Mouse (Mus musculus): Measurements from ENCODE around the gene Ptpn6. TPM values are rescaled to one million over a fixed set of nuclear protein-coding genes. Genes with fewer than 3 reads are reported as not detected.

The Ptpn6 gene
- polyA plus RNA-seq, 1 experiment from 2014 or later = 9.2 TPM

DNA sequence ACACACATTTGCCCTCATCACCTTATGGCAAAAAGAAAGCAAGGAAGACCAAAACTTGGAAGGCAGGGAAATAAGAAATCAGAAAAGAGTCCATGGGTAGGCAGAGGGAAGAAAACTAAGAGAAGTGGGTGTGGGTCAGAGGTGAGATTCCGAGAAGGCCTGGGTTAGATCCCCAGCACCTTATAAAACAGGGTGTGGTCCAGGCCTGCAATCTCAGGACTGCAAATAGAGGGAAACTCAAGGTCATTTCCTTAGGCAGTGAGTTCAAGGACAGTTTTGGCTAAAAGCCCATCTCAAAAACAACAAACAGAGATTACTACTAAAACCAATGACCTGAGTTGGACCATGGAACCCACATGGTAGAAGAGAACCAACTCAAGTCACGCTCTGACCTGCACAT, 15.3 kb upstream of the Ptpn6 start:
- WGBS = 84% methylated on average over 2 of the region's 2 CpGs
- peaks cover 45% of the 10 kb centered on the region for H3K4me1 ChIP-seq
- no peaks in the 10 kb centered on the region for H3K27me3 ChIP-seq
- H3K27ac ChIP-seq = no peak overlapping the region
- H3K36me3 ChIP-seq = peaks cover 28% of the 10 kb centered on the region
- no peaks in the 10 kb centered on the region for H3K9me3 ChIP-seq
- H3K4me2 ChIP-seq = peak overlapping the region; percentile 68; the same call in 1 of the 2 replicates
- H3K9ac ChIP-seq = no peak overlapping the region
- H3K4me3 ChIP-seq = no peak overlapping the region
- no peak for ATAC-seq (ENCODE audit: insufficient number of reproducible peaks, insufficient read depth, low FRiP score, low TSS enrichment, low read depth)

- Histone ChIP-seq H3K4me2 (no peak overlapping the region), H3K36me3 (peaks cover 54% of the 10 kb centered on the region), H3K4me3 (no peak overlapping the region), H3K9ac (no peak overlapping the region), H3K9me3 (no peaks in the 10 kb centered on the region), H3K27me3 (no peaks in the 10 kb centered on the region), H3K27ac (no peak overlapping the region), H3K4me1 (peaks cover 48% of the 10 kb centered on the region)
- ATAC-seq (ENCODE audit: insufficient number of reproducible peaks, insufficient read depth, low FRiP score, low TSS enrichment, low read depth) = no peak
- WGBS = 88% methylated on average over 8 of the region's 8 CpGs
Observed at GRCm38 (mm10) chr6:124750405-124750804, 11.9 kb upstream of the Ptpn6 start.

- peaks cover 30% of the 10 kb centered on the region for H3K4me1 ChIP-seq
Observed at GRCm38 (mm10) chr6:124746654-124747632, 8.4 kb upstream of the Ptpn6 start.

DNA sequence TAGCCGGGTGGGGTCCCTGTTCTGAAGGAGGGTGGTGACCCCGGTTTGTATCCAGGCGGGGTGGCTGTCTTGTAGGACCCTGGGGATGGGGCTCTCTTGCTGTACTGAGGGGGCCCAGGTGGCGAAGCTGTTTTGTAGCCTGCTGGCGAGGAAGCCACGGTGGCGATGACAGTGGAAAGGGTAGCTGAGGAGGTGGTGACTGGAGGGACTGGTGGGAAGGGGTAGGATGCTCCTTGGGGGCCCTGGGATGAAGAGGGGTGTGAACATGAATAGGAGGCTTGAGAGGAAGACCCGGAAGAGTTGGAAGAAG, 7.7 kb upstream of the Ptpn6 start:
- H3K4me3 ChIP-seq = peak overlapping the region; percentile 51

More at GRCm38 (mm10) chr6:124746654-124747632, 8.4 kb upstream of the Ptpn6 start:
- Histone ChIP-seq H3K9ac (peak overlapping the region; percentile 83; the same call in 1 of the 2 replicates), H3K4me3 (peak overlapping the region; percentile 51; the same call in 1 of the 2 replicates), H3K27ac (peak overlapping the region; percentile 86), H3K27me3 (no peaks in the 10 kb centered on the region), H3K9me3 (no peaks in the 10 kb centered on the region), H3K36me3 (peaks cover 68% of the 10 kb centered on the region), H3K4me2 (peak overlapping the region; percentile 92)
- WGBS = 85% methylated on average over 7 of the region's 7 CpGs
- ATAC-seq (ENCODE audit: insufficient number of reproducible peaks, insufficient read depth, low FRiP score, low TSS enrichment, low read depth) = no peak

DNA sequence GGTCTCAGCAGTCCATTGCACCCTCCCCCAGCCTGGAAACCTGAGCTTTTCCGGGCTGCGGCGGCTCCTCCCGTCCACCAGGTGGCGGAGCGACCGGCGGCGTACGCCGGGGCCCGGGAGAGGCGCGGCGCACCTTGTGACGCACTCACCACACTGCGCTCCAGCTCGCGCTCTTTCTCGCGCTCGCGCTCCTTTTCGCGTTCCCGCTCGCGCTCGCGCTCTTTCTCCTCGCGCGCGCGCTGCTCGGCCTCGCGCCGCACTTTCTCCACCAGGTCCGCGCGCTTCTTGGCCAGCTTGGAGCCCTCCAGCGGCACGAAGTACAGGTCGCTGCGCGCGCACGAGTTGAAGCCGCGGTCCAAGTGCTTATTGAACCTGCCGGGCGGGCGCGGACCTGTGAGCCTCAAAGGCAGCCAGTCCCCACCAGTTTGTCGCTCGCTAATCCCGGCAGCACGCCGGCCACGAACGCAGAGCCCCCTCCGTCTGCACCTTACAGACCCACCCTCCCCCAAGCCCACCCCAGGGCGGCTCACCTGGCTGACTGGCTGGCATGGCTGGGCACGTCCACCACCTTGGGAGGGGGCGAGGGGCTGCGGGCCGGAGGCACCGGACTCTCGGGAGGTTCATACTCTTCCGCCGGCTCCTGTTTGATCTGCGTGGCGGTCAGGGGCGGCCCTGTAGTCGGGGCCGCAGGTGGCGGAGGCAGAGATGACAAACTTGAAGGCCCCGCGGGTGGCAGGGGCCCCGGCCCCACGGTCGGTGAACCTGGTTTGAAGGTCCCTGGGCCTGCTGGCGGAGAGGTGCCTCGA, 7.2 kb upstream of the Ptpn6 start:
- ATAC-seq (ENCODE audit: insufficient number of reproducible peaks, insufficient read depth, low FRiP score, low TSS enrichment, low read depth) = peak; percentile 78
- 1% methylated on average over 84 of the region's 85 CpGs for WGBS
- H3K36me3 ChIP-seq = peaks cover 68% of the 10 kb centered on the region

More for the DNA sequence above, 7.7 kb upstream of the Ptpn6 start:
- Histone ChIP-seq H3K4me1 (peaks cover 36% of the 10 kb centered on the region), H3K36me3 (peaks cover 68% of the 10 kb centered on the region), H3K9me3 (no peaks in the 10 kb centered on the region), H3K27ac (peak overlapping the region; percentile 86), H3K27me3 (no peaks in the 10 kb centered on the region), H3K4me2 (peak overlapping the region; percentile 92), H3K9ac (peak overlapping the region; percentile 83)
- 0 out of 2 replicates have a peak, but pooled peaks have one; percentile 0 for ATAC-seq (ENCODE audit: insufficient number of reproducible peaks, insufficient read depth, low FRiP score, low TSS enrichment, low read depth)
- 23% methylated on average over 8 of the region's 8 CpGs for WGBS

DNA sequence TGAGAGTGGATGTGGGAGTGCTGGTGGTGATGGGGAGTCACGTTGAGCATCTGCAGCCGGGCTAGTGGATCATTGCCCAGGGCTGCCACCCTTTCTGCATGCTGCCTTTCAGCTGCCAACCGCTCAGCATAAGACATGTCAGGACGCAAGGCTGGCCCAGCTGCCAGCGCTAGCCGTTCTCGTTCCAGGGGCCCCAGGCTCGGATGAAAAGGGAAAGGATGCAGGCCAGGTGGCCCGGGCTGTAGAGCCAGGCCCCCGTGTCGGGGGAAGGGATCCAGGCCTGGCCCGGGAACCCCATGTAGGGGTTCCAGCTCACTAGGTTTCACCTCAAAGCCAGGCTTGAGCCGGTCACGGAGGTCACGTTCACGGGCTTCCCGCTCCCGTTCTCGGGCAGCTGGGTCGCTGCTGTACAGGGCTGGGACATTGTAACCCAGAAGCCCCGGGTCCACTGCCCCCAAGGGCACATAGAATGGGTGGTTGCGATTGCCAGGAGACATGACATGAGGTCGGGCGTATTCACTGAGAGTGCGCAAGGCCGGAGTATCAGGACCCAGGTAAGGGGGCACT, 6.3 kb upstream of the Ptpn6 start:
- Histone ChIP-seq H3K27me3 (no peaks in the 10 kb centered on the region), H3K4me3 (peak overlapping the region; percentile 51), H3K27ac (peak overlapping the region; percentile 86), H3K36me3 (peaks cover 63% of the 10 kb centered on the region), H3K4me2 (peak overlapping the region; percentile 92), H3K9ac (peak overlapping the region; percentile 83), H3K9me3 (no peaks in the 10 kb centered on the region), H3K4me1 (peaks cover 40% of the 10 kb centered on the region)
- WGBS = 70% methylated on average over 26 of the region's 26 CpGs
- no peak for ATAC-seq (ENCODE audit: insufficient number of reproducible peaks, insufficient read depth, low FRiP score, low TSS enrichment, low read depth)

More for the DNA sequence above, 7.2 kb upstream of the Ptpn6 start:
- Histone ChIP-seq H3K27ac (peak overlapping the region; percentile 86), H3K9ac (peak overlapping the region; percentile 83), H3K4me2 (peak overlapping the region; percentile 92), H3K4me3 (peak overlapping the region; percentile 51), H3K9me3 (no peaks in the 10 kb centered on the region), H3K27me3 (no peaks in the 10 kb centered on the region), H3K4me1 (peaks cover 36% of the 10 kb centered on the region)

DNA sequence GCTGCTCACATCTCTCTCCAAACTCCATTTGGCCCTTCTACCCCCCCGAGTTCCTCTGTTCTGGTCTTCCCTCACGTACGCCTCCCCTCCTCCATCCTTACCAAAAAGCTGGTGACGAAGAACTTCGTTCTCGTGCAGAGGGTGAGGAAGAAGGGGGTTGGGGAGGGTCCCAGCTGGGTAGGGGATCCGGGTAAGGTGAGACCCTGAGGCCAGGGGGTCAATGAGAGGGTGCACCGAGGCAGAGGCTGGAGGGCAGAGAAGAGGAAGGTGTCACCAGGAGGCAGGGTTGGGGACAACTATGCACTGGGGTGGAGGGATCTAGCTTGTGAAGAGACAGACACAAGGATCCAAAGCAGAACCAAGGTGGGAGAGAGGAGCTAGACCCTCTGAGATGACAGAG, 5.1 kb upstream of the Ptpn6 start:
- peaks cover 58% of the 10 kb centered on the region for H3K36me3 ChIP-seq
- H3K9ac ChIP-seq = no peak overlapping the region
- H3K27ac ChIP-seq = peak overlapping the region; percentile 35; the same call in 1 of the 2 replicates
- H3K4me1 ChIP-seq = peaks cover 51% of the 10 kb centered on the region
- ATAC-seq (ENCODE audit: insufficient number of reproducible peaks, insufficient read depth, low FRiP score, low TSS enrichment, low read depth) = no peak
- H3K4me3 ChIP-seq = no peak overlapping the region
- no peaks in the 10 kb centered on the region for H3K9me3 ChIP-seq
- H3K27me3 ChIP-seq = no peaks in the 10 kb centered on the region
- H3K4me2 ChIP-seq = no peak overlapping the region
- 85% methylated on average over 8 of the region's 8 CpGs for WGBS

DNA sequence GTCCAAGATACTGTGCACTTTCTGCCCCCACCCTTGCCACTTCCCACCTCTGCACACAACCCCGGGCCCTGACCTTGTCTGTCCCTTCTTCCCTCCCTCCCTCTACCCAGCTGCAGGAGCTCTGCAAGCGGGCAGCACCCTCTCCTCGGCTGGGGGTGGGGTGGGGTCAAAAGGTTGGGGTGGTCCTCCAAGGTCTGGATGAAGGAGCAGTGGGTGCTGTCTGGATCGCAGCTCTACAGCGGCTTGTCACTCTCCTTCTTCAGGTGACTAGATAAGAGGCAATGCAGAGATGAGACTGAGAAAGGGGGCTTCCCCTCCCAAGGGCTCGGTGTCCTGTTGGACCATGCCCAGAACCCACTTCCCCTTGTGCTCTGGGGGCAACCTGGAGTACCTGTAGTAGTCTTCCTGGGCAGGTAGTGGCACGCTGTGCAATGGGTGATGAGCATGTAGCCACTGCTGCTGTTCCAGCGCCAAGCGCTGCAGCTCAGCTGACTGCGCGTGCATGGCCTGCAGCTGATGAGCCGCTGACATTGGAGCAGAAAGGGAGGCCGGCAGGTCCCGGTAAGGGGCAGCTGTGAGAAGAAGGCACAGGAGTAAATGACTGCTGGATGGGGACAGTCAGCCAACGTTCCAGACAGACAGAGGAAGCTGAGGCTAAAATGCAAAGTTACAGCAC, 4.5 kb upstream of the Ptpn6 start:
- Histone ChIP-seq H3K36me3 (peaks cover 53% of the 10 kb centered on the region), H3K9ac (0 out of 2 replicates have a peak overlapping the region, but pooled peaks have one; percentile 27), H3K27ac (no peak overlapping the region), H3K27me3 (no peaks in the 10 kb centered on the region), H3K9me3 (no peaks in the 10 kb centered on the region), H3K4me2 (no peak overlapping the region), H3K4me3 (no peak overlapping the region), H3K4me1 (peaks cover 57% of the 10 kb centered on the region)
- WGBS = 86% methylated on average over 15 of the region's 15 CpGs
- ATAC-seq (ENCODE audit: insufficient number of reproducible peaks, insufficient read depth, low FRiP score, low TSS enrichment, low read depth) = no peak

GRCm38 (mm10) chr6:124741842-124742241, 3.3 kb upstream of the Ptpn6 start:
- WGBS = 69% methylated on average over 3 of the region's 3 CpGs
- H3K9ac ChIP-seq = peak overlapping the region; percentile 92
- no peak for ATAC-seq (ENCODE audit: insufficient number of reproducible peaks, insufficient read depth, low FRiP score, low TSS enrichment, low read depth)
- peak overlapping the region; percentile 99 for H3K27ac ChIP-seq
- H3K27me3 ChIP-seq = no peaks in the 10 kb centered on the region
- peaks cover 48% of the 10 kb centered on the region for H3K4me1 ChIP-seq
- peaks cover 42% of the 10 kb centered on the region for H3K36me3 ChIP-seq
- peak overlapping the region; percentile 65 for H3K4me3 ChIP-seq
- peak overlapping the region; percentile 78 for H3K4me2 ChIP-seq
- H3K9me3 ChIP-seq = no peaks in the 10 kb centered on the region

DNA sequence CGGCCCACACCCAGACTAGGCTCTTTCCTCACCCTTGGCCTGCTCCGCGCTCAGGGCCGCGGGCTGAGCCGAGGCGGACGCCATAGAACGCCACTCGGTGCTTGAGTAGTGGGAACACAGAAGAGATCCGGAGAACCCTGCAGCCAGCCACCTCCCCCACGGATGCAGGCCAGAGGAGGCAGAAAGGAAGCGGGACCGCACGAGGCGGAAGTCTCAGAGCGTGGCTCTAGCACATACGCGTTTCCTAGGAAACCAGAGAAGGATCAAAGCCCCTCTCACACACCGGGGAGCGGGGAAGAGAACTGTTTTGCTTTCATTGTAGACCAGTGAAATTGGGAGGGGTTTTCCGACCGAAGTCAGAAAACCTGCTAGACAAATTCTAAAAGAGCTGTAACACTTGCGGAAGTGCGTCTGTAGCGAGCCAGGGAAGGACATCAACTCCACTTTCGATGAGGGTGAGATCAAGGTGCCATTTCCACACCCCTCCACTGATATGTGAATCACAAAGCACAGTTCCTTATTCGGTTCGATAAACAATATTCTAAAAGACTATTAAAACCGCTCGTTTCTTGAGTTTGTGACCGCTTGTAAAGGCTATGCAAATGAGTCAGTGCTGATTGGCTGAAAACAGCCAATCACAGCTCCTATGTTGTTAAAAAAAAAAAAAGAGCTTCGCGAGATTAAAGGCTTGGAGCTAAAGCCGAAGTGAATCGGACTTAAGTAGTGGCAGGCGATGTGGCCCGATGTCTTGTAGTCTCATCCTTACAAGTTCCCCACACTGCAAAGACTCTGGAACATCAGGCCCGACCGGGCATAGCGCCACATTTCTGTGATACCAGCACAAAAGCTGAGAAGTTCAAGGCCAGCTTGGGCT, 2.6 kb upstream of the Ptpn6 start, which contains the start of gene Grcc10:
Gene Grcc10, minus strand, starts transcription at position 487 of the 874 bp plus-strand sequence.
- peak; percentile 71 for ATAC-seq (ENCODE audit: insufficient number of reproducible peaks, insufficient read depth, low FRiP score, low TSS enrichment, low read depth)
- H3K27me3 ChIP-seq = no peaks in the 10 kb centered on the region

More for the DNA sequence above, 2.6 kb upstream of the Ptpn6 start, which contains the start of gene Grcc10:
- Histone ChIP-seq H3K4me2 (peak within 1 kb of the TSS; percentile 78), H3K4me3 (peak within 1 kb of the TSS; percentile 65), H3K9ac (peak within 1 kb of the TSS; percentile 92), H3K27ac (peak within 1 kb of the TSS; percentile 99), H3K4me1 (peaks cover 41% of the 10 kb centered on the region), H3K36me3 (peaks cover 36% of the 10 kb centered on the region), H3K9me3 (no peaks in the 10 kb centered on the region)
- under 1% methylated on average over 41 of the region's 41 CpGs for WGBS

Data from embryonic facial prominence, embryonic 13.5 days (tissue).